Mouse (Mus musculus): ENCODE data around the gene Gucy1a1. TPM values are rescaled to one million over a fixed set of nuclear protein-coding genes. Genes with fewer than 3 reads are reported as not detected.
"Not testable (repeated sequence)": the region's sequence is repeated elsewhere in the genome, so short reads cannot be mapped to it uniquely, and the experiment has no call there.

The Gucy1a1 gene
- 0.67 and 2.0 TPM in 2 replicates for polyA plus RNA-seq (2011; ENCODE audit: insufficient read length, low read depth, missing spikeins)

GRCm38 (mm10) chr3:82145126-82145901 is at the start of gene Gucy1a1:
Gucy1a1 (minus strand) TSS chr3:82145789.
- no peak for TF ChIP-seq CTCF (IDR thresholded peaks at IDR 0.05; ENCODE audit: borderline replicate concordance, insufficient read depth, low read length)
- TF ChIP-seq POLR2A (IDR thresholded peaks at IDR 0.05; ENCODE audit: low read depth, low read length), result no peak
- Histone ChIP-seq H3K4me1 (ENCODE audit: control insufficient read depth, insufficient read depth, low read length) (no peaks in the 10 kb centered on the region), H3K27ac (ENCODE audit: insufficient read depth, low read length) (no peak within 1 kb of the TSS), H3K4me3 (ENCODE audit: insufficient read depth, low read length) (peak within 1 kb of the TSS; percentile 23)

- H3K4me3 ChIP-seq (ENCODE audit: insufficient read depth, low read length), result no peak overlapping the region
- no peak overlapping the region for H3K27ac ChIP-seq (ENCODE audit: insufficient read depth, low read length)
- H3K4me1 ChIP-seq (ENCODE audit: control insufficient read depth, insufficient read depth, low read length), result no peaks in the 10 kb centered on the region
- no peak for TF ChIP-seq POLR2A (IDR thresholded peaks at IDR 0.05; ENCODE audit: low read depth, low read length)
Measured at GRCm38 (mm10) chr3:82191559-82192245, 46.1 kb upstream of the Gucy1a1 start.

- no peak overlapping the region for H3K4me3 ChIP-seq (ENCODE audit: insufficient read depth, low read length)
Measured at GRCm38 (mm10) chr3:82185626-82186025, 40.0 kb upstream of the Gucy1a1 start.

GRCm38 (mm10) chr3:82181500-82181899 is 35.9 kb upstream of the Gucy1a1 start:
- no peak overlapping the region for H3K4me3 ChIP-seq (ENCODE audit: insufficient read depth, low read length)
- TF ChIP-seq POLR2A (IDR thresholded peaks at IDR 0.05; ENCODE audit: low read depth, low read length) (no peak), CTCF (IDR thresholded peaks at IDR 0.05; ENCODE audit: borderline replicate concordance, insufficient read depth, low read length) (no peak)

More at GRCm38 (mm10) chr3:82185626-82186025, 40.0 kb upstream of the Gucy1a1 start:
- Histone ChIP-seq H3K27ac (ENCODE audit: insufficient read depth, low read length) (no peak overlapping the region), H3K4me1 (ENCODE audit: control insufficient read depth, insufficient read depth, low read length) (no peaks in the 10 kb centered on the region; the same call in 1 of the 2 replicates)
- TF ChIP-seq CTCF (IDR thresholded peaks at IDR 0.05; ENCODE audit: borderline replicate concordance, insufficient read depth, low read length) (no peak), POLR2A (IDR thresholded peaks at IDR 0.05; ENCODE audit: low read depth, low read length) (no peak)

GRCm38 (mm10) chr3:82180253-82180652 is 34.7 kb upstream of the Gucy1a1 start:
- TF ChIP-seq CTCF (IDR thresholded peaks at IDR 0.05; ENCODE audit: borderline replicate concordance, insufficient read depth, low read length) (no peak), POLR2A (IDR thresholded peaks at IDR 0.05; ENCODE audit: low read depth, low read length) (no peak)
- H3K4me3 ChIP-seq (ENCODE audit: insufficient read depth, low read length), result no peak overlapping the region
- no peaks in the 10 kb centered on the region; the same call in 1 of the 2 replicates for H3K4me1 ChIP-seq (ENCODE audit: control insufficient read depth, insufficient read depth, low read length)
- H3K27ac ChIP-seq (ENCODE audit: insufficient read depth, low read length), result no peak overlapping the region

More at GRCm38 (mm10) chr3:82181500-82181899, 35.9 kb upstream of the Gucy1a1 start:
- H3K27ac ChIP-seq (ENCODE audit: insufficient read depth, low read length), result no peak overlapping the region
- no peaks in the 10 kb centered on the region; the same call in 1 of the 2 replicates for H3K4me1 ChIP-seq (ENCODE audit: control insufficient read depth, insufficient read depth, low read length)

GRCm38 (mm10) chr3:82175501-82175900 is 29.9 kb upstream of the Gucy1a1 start:
- no peak overlapping the region for H3K27ac ChIP-seq (ENCODE audit: insufficient read depth, low read length)
- no peaks in the 10 kb centered on the region for H3K4me1 ChIP-seq (ENCODE audit: control insufficient read depth, insufficient read depth, low read length)
- TF ChIP-seq CTCF (IDR thresholded peaks at IDR 0.05; ENCODE audit: borderline replicate concordance, insufficient read depth, low read length) (no peak), POLR2A (IDR thresholded peaks at IDR 0.05; ENCODE audit: low read depth, low read length) (no peak)
- no peak overlapping the region for H3K4me3 ChIP-seq (ENCODE audit: insufficient read depth, low read length)

GRCm38 (mm10) chr3:82167064-82167463 is 21.5 kb upstream of the Gucy1a1 start:
- TF ChIP-seq POLR2A (IDR thresholded peaks at IDR 0.05; ENCODE audit: low read depth, low read length) (no peak), CTCF (IDR thresholded peaks at IDR 0.05; ENCODE audit: borderline replicate concordance, insufficient read depth, low read length) (no peak)
- Histone ChIP-seq H3K4me3 (ENCODE audit: insufficient read depth, low read length) (no peak overlapping the region), H3K27ac (ENCODE audit: insufficient read depth, low read length) (no peak overlapping the region), H3K4me1 (ENCODE audit: control insufficient read depth, insufficient read depth, low read length) (no peaks in the 10 kb centered on the region)

- H3K4me3 ChIP-seq (ENCODE audit: insufficient read depth, low read length), result no peak overlapping the region
- no peaks in the 10 kb centered on the region for H3K4me1 ChIP-seq (ENCODE audit: control insufficient read depth, insufficient read depth, low read length)
- no peak overlapping the region for H3K27ac ChIP-seq (ENCODE audit: insufficient read depth, low read length)
- TF ChIP-seq CTCF (IDR thresholded peaks at IDR 0.05; ENCODE audit: borderline replicate concordance, insufficient read depth, low read length) (no peak), POLR2A (IDR thresholded peaks at IDR 0.05; ENCODE audit: low read depth, low read length) (no peak)
Measured at GRCm38 (mm10) chr3:82165937-82166336, 20.3 kb upstream of the Gucy1a1 start.

GRCm38 (mm10) chr3:82162992-82163391 is 17.4 kb upstream of the Gucy1a1 start:
- H3K27ac ChIP-seq (ENCODE audit: insufficient read depth, low read length); H3K4me3 ChIP-seq (ENCODE audit: insufficient read depth, low read length); H3K4me1 ChIP-seq (ENCODE audit: control insufficient read depth, insufficient read depth, low read length): not testable (repeated sequence)

- Histone ChIP-seq H3K4me3 (ENCODE audit: insufficient read depth, low read length) (no peak overlapping the region), H3K27ac (ENCODE audit: insufficient read depth, low read length) (no peak overlapping the region), H3K4me1 (ENCODE audit: control insufficient read depth, insufficient read depth, low read length) (no peaks in the 10 kb centered on the region)
- TF ChIP-seq POLR2A (IDR thresholded peaks at IDR 0.05; ENCODE audit: low read depth, low read length) (no peak), CTCF (IDR thresholded peaks at IDR 0.05; ENCODE audit: borderline replicate concordance, insufficient read depth, low read length) (no peak)
Measured at GRCm38 (mm10) chr3:82145978-82146377, 389 bp upstream of the Gucy1a1 start.

Data from embryonic fibroblast, embryonic 13.5 days (primary cell).